Mouse (Mus musculus) embryonic facial prominence, embryonic 12.5 days (tissue): Measurements from ENCODE around the gene Polr2l. TPM values are rescaled to one million over a fixed set of nuclear protein-coding genes. Genes with fewer than 3 reads are reported as not detected.
A peak's percentile ranks its signal among the peaks of the same experiment; 100 is the strongest.

ENCODE experiments used
- ATAC-seq: fragments of 200-750 bp; cut with Nextera tagmentation; 2 replicates; pipeline ENCODE4 v1.8.0; 2017; ENCODE audit not compliant: insufficient number of reproducible peaks, insufficient read depth, low FRiP score, low TSS enrichment
- H3K27ac ChIP-seq: fragments of 300-500 bp; sonication (generic); 2 replicates; pipeline ENCODE4 v1.5.1; 2016; ENCODE audit warnings: mild to moderate bottlenecking
- H3K27me3 ChIP-seq: fragments of 300-500 bp; sonication (generic); 2 replicates; pipeline ENCODE4 v1.6.1; 2016; ENCODE audit warnings: mild to moderate bottlenecking, moderate library complexity
- H3K36me3 ChIP-seq: fragments of 300-500 bp; sonication (generic); 2 replicates; pipeline ENCODE4 v1.6.1; 2016; ENCODE audit warnings: mild to moderate bottlenecking
- H3K4me1 ChIP-seq: fragments of 300-500 bp; sonication (generic); 2 replicates; pipeline ENCODE4 v1.6.1; 2016
- H3K4me2 ChIP-seq: fragments of 300-500 bp; sonication (generic); replicated peaks from 2 replicates; pipeline ENCODE4 v1.6.1; 2016; ENCODE audit warnings: mild to moderate bottlenecking, moderate library complexity
- H3K4me3 ChIP-seq: fragments of 300-500 bp; sonication (generic); 2 replicates; pipeline ENCODE4 v1.5.1; 2016; ENCODE audit warnings: mild to moderate bottlenecking
- H3K9ac ChIP-seq: fragments of 300-500 bp; sonication (generic); 2 replicates; pipeline ENCODE4 v1.6.1; 2016; ENCODE audit warnings: mild to moderate bottlenecking, moderate library complexity
- H3K9me3 ChIP-seq: fragments of 300-500 bp; sonication (generic); 2 replicates; pipeline ENCODE4 v1.6.1; 2016; ENCODE audit warnings: mild to moderate bottlenecking, moderate library complexity
- WGBS: fragments of 180-500 bp; shearing (Covaris S2); methylation state at CpG from one replicate; pipeline ENCODE4 v1.1.7; 2016; 5-methylcytosine and 5-hydroxymethylcytosine counted together
- polyA plus RNA-seq: library from polyadenylated mRNA; unstranded; fragments of >200 nt; fragmentation: Nextera tagmentation; extraction: Ambion mirVana; gene quantifications from 2 replicates; pipeline ENCODE4 v1.2.1, GENCODE M21; 2016

The Polr2l gene
- polyA plus RNA-seq, 1 experiment from 2014 or later: 66.2 TPM

GRCm38 (mm10) chr7:141433517-141434400, 41.2 kb downstream of the Polr2l start:
- H3K4me3 ChIP-seq: peak overlapping the region; percentile 50
- H3K4me2 ChIP-seq: peak overlapping the region; percentile 72
- no peaks in the 10 kb centered on the region for H3K27me3 ChIP-seq
- H3K9me3 ChIP-seq: no peaks in the 10 kb centered on the region
- H3K4me1 ChIP-seq: peaks cover 47% of the 10 kb centered on the region
- H3K27ac ChIP-seq: no peak overlapping the region
- H3K9ac ChIP-seq: peak overlapping the region; percentile 68
- ATAC-seq: no peak
- 80% methylated on average over 15 of the region's 15 CpGs for WGBS
- peaks cover 45% of the 10 kb centered on the region for H3K36me3 ChIP-seq

DNA sequence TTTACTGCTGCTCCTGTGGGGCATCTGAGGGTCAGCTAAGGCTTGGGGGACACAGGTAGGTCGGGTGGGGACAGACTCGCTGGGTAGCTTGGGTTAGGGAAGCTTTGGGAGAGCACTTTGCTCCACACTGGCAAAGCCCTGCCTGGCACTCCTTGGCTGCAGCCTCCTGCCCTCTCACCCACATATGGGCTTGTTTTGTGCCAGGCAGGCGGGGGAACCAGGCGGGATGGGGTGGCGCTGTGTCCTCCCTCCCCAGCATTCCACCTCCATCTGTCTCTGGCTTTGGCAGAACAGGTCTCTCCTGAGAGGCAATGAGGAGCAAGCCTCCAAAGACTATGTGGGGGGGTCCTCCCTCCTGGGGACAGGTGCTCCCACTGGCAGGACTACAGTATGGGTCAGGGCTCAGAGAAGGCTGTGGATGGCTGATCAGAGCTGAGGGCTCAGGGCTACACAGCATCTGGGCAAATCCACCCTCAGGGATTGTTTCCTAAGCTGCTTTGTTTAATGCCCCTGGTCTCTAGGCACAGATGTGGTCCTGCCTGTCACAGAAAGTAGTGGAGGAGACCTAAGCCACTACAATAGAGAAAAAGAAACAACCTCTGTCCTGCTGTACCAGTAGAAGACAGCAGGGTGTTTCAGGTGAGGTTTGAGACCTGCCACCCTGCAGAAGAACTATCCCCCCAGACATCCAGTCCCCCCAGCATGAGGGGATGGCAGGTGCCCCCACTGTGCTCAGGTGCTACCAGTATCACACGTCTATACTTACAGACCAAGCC, 42.0 kb downstream of the Polr2l start:
- Histone ChIP-seq H3K9ac (no peak overlapping the region), H3K9me3 (no peaks in the 10 kb centered on the region), H3K4me3 (no peak overlapping the region), H3K27me3 (no peaks in the 10 kb centered on the region), H3K27ac (no peak overlapping the region), H3K4me2 (no peak overlapping the region), H3K36me3 (peaks cover 37% of the 10 kb centered on the region), H3K4me1 (peaks cover 50% of the 10 kb centered on the region)
- no peak for ATAC-seq
- 84% methylated on average over 6 of the region's 6 CpGs for WGBS

- no peak overlapping the region for H3K27ac ChIP-seq
- H3K4me1 ChIP-seq: peaks cover 48% of the 10 kb centered on the region
- 88% methylated on average over 8 of the region's 8 CpGs for WGBS
- no peaks in the 10 kb centered on the region for H3K9me3 ChIP-seq
- no peak overlapping the region for H3K4me2 ChIP-seq
- H3K36me3 ChIP-seq: peaks cover 37% of the 10 kb centered on the region
- no peak overlapping the region for H3K4me3 ChIP-seq
- H3K27me3 ChIP-seq: no peaks in the 10 kb centered on the region
- no peak for ATAC-seq
- no peak overlapping the region for H3K9ac ChIP-seq
These were observed 42.7 kb downstream of the Polr2l start for GRCm38 (mm10) chr7:141432186-141432611.

- peaks cover 43% of the 10 kb centered on the region for H3K4me1 ChIP-seq
- H3K4me3 ChIP-seq: no peak overlapping the region
- 96% methylated on average over 19 of the region's 19 CpGs for WGBS
- H3K9me3 ChIP-seq: no peaks in the 10 kb centered on the region
- H3K9ac ChIP-seq: no peak overlapping the region
- no peak for ATAC-seq
- H3K4me2 ChIP-seq: no peak overlapping the region
- no peak overlapping the region for H3K27ac ChIP-seq
- H3K36me3 ChIP-seq: peaks cover 37% of the 10 kb centered on the region
- no peaks in the 10 kb centered on the region for H3K27me3 ChIP-seq
These were observed 43.3 kb downstream of the Polr2l start for GRCm38 (mm10) chr7:141431434-141432185.

GRCm38 (mm10) chr7:141430585-141431240, 44.2 kb downstream of the Polr2l start:
- H3K9me3 ChIP-seq: no peaks in the 10 kb centered on the region
- WGBS: 93% methylated on average over 9 of the region's 9 CpGs
- no peak overlapping the region for H3K4me3 ChIP-seq
- no peak overlapping the region for H3K9ac ChIP-seq
- ATAC-seq: no peak
- no peak overlapping the region; the same call in 1 of the 2 replicates for H3K27ac ChIP-seq
- H3K4me2 ChIP-seq: no peak overlapping the region
- peaks cover 37% of the 10 kb centered on the region for H3K36me3 ChIP-seq
- H3K27me3 ChIP-seq: no peaks in the 10 kb centered on the region
- H3K4me1 ChIP-seq: peaks cover 35% of the 10 kb centered on the region

DNA sequence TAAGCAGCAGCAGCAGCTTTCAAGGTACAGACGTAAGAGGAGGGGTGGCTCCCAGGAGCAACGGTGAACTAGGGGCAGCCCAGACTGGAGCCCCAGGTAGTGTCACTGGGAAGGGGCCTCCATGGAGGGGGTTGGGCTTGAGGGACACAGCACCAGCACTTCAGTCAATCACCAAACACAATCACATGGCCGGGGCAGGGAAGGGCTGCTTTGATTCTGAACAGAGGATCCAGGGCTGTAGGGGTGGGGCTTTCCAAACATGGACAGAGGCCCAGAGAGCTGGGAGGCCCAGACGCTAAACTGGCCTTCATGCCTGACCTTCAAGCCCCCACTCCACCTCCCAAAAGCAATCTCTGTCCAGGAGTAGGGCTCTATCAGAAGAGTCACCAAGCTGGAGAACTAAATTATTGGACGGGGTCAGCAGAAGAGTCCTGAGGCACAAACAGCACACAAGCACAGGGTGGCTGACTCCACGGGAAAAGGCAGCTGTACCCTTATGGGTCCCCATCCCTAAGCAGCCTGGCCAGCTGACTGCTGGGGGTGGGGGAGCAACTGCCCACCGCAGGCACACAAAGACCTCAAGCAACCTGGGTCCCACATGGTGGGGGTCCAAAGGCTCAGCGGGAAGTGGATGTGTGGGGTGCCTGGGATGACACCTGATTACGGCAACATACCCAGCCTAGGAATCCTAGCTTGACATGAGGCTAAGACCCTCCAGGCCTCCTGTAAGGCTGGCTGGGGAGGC, 44.9 kb downstream of the Polr2l start:
- no peak overlapping the region for H3K4me3 ChIP-seq
- no peak for ATAC-seq
- no peaks in the 10 kb centered on the region for H3K9me3 ChIP-seq
- no peaks in the 10 kb centered on the region for H3K27me3 ChIP-seq
- no peak overlapping the region for H3K9ac ChIP-seq
- WGBS: 63% methylated on average over 9 of the region's 9 CpGs
- H3K4me1 ChIP-seq: peaks cover 30% of the 10 kb centered on the region
- peak overlapping the region; percentile 49; the same call in 1 of the 2 replicates for H3K4me2 ChIP-seq
- H3K27ac ChIP-seq: peak overlapping the region; percentile 43; the same call in 1 of the 2 replicates
- peaks cover 37% of the 10 kb centered on the region for H3K36me3 ChIP-seq

- H3K4me3 ChIP-seq: peak within 1 kb of the TSS; percentile 25
- H3K9ac ChIP-seq: no peak within 1 kb of the TSS
- H3K9me3 ChIP-seq: no peaks in the 10 kb centered on the region
- ATAC-seq: peak; percentile 70
- H3K27me3 ChIP-seq: no peaks in the 10 kb centered on the region
- H3K27ac ChIP-seq: peak within 1 kb of the TSS; percentile 43; the same call in 1 of the 2 replicates
- peaks cover 23% of the 10 kb centered on the region for H3K4me1 ChIP-seq
- H3K36me3 ChIP-seq: peaks cover 37% of the 10 kb centered on the region
- 1% methylated on average over 19 of the region's 19 CpGs for WGBS
- H3K4me2 ChIP-seq: peak within 1 kb of the TSS; percentile 49
These were observed 45.6 kb downstream of the Polr2l start, which contains the start of gene Cend1 for GRCm38 (mm10) chr7:141429310-141429709. Cend1 (minus strand) TSS chr7:141429491.

- H3K27ac ChIP-seq: no peak overlapping the region
- no peak overlapping the region for H3K9ac ChIP-seq
- no peaks in the 10 kb centered on the region for H3K9me3 ChIP-seq
- H3K4me2 ChIP-seq: peak overlapping the region; percentile 49
- H3K36me3 ChIP-seq: peaks cover 35% of the 10 kb centered on the region
- H3K4me3 ChIP-seq: peak overlapping the region; percentile 25
- ATAC-seq: no peak
- H3K4me1 ChIP-seq: peaks cover 17% of the 10 kb centered on the region
- 57% methylated on average over 5 of the region's 5 CpGs for WGBS
- H3K27me3 ChIP-seq: no peaks in the 10 kb centered on the region
These were observed 46.2 kb downstream of the Polr2l start for GRCm38 (mm10) chr7:141428701-141429100.

- H3K4me2 ChIP-seq: no peak overlapping the region
- 77% methylated on average over 12 of the region's 12 CpGs for WGBS
- no peak for ATAC-seq
These were observed 47.8 kb downstream of the Polr2l start for GRCm38 (mm10) chr7:141426948-141427730.

DNA sequence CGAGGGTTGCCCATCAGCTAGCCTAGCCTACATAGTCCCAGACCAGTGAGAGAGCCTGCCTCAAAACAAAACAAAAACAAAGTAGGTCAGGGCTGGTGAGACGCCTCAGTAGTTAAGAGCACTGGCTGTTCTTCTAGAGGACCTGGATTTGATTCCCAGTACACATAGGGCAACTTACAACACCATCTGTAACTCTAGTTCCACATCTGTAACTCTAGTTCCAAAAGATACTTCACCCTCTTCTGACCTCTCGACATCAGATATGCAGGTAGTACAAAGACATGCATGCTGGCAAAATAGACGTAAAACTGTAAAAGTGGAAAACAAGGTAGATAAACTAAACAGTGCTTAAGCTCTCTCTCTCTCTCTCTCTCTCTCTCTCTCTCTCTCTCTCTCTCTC, 51.1 kb downstream of the Polr2l start:
- H3K9me3 ChIP-seq: no peaks in the 10 kb centered on the region
- ATAC-seq: no peak
- no peak overlapping the region for H3K4me3 ChIP-seq
- 0 out of 2 replicates have a peak, but pooled peaks cover 4% of the 10 kb centered on the region for H3K4me1 ChIP-seq
- no peak overlapping the region for H3K27ac ChIP-seq
- WGBS: 63% methylated on average over 4 of the region's 4 CpGs
- H3K36me3 ChIP-seq: no peaks in the 10 kb centered on the region
- H3K27me3 ChIP-seq: no peaks in the 10 kb centered on the region
- no peak overlapping the region for H3K4me2 ChIP-seq
- H3K9ac ChIP-seq: no peak overlapping the region

More at GRCm38 (mm10) chr7:141426948-141427730, 47.8 kb downstream of the Polr2l start:
- peaks cover 15% of the 10 kb centered on the region for H3K4me1 ChIP-seq
- no peak overlapping the region for H3K4me3 ChIP-seq
- no peak overlapping the region for H3K27ac ChIP-seq
- H3K9ac ChIP-seq: no peak overlapping the region
- H3K9me3 ChIP-seq: no peaks in the 10 kb centered on the region
- H3K36me3 ChIP-seq: peaks cover 22% of the 10 kb centered on the region
- no peaks in the 10 kb centered on the region for H3K27me3 ChIP-seq
